Mouse (Mus musculus) liver, adult 2 months (tissue): ENCODE measurements around the gene Nr2e3. TPM values are rescaled to one million over a fixed set of nuclear protein-coding genes. Genes with fewer than 3 reads are reported as not detected.
"Not testable (repeated sequence)": the region's sequence is repeated elsewhere in the genome, so short reads cannot be mapped to it uniquely, and the experiment has no call there.

Experiments
- DNase-seq: peaks from one replicate; pipeline ENCODE4 v3.0.0-alpha.2; 2011; ENCODE audit warnings: low read depth, low spot score; ENCODE audit errors: extremely low read depth
- H3K27ac ChIP-seq: fragments of 200-500 bp; replicated peaks from 2 replicates; pipeline ENCODE4 v1.5.1; 2012; ENCODE audit warnings: low read depth, mild to moderate bottlenecking, control low read depth, inconsistent platforms, low read length; ENCODE audit not compliant: insufficient read depth
- H3K27me3 ChIP-seq: fragments of 200-500 bp; 2 replicates; pipeline ENCODE4 v1.6.1; 2012; ENCODE audit warnings: mild to moderate bottlenecking, moderate library complexity, low read length, inconsistent platforms; ENCODE audit not compliant: control insufficient read depth, insufficient read depth
- H3K36me3 ChIP-seq: fragments of 200-500 bp; 2 replicates; pipeline ENCODE4 v1.6.1; 2012; ENCODE audit warnings: low read length, inconsistent platforms; ENCODE audit not compliant: control insufficient read depth, insufficient read depth
- H3K4me1 ChIP-seq: fragments of 200-500 bp; 2 replicates; pipeline ENCODE4 v1.6.1; 2011; ENCODE audit warnings: low read length; ENCODE audit not compliant: control insufficient read depth, insufficient read depth
- H3K4me3 ChIP-seq: fragments of 200-500 bp; 2 replicates; pipeline ENCODE4 v1.5.1; 2011; ENCODE audit warnings: low read depth, mild to moderate bottlenecking, control low read depth, low read length, moderate library complexity; ENCODE audit not compliant: insufficient read depth
- H3K79me2 ChIP-seq: fragments of 200-500 bp; 2 replicates; pipeline ENCODE4 v1.6.1; 2012; ENCODE audit warnings: inconsistent platforms, mild to moderate bottlenecking, low read length, moderate library complexity; ENCODE audit not compliant: control insufficient read depth, insufficient read depth
- H3K9ac ChIP-seq: fragments of 200-500 bp; 2 replicates; pipeline ENCODE4 v1.6.1; 2012; ENCODE audit warnings: low read depth, mild to moderate bottlenecking, control low read depth, inconsistent platforms, low read length
- CTCF ChIP-seq: fragments of 200-500 bp; IDR thresholded peaks from 2 replicates; pipeline ENCODE4 v1.5.1; 2011; ENCODE audit warnings: low read depth, low read length, control low read depth
- POLR2A ChIP-seq: fragments of 200-500 bp; IDR thresholded peaks from 2 replicates; pipeline ENCODE4 v1.6.1; 2011; ENCODE audit warnings: low read length, control low read depth; ENCODE audit not compliant: insufficient read depth; ENCODE audit errors: extremely low read depth
- WGBS: fragments of 180-500 bp; shearing (Covaris S2); methylation state at CpG from one replicate; pipeline ENCODE4 v1.1.7; 2018; 5-methylcytosine and 5-hydroxymethylcytosine counted together
- polyA plus RNA-seq: library from polyadenylated mRNA; depleted of rRNA; stranded (reverse); fragments of >200 nt; gene quantifications from 2 replicates; pipeline ENCODE4 v1.2.3, GENCODE M21; 2012
- total RNA-seq: library from RNA; depleted of rRNA; stranded (reverse); fragments of >200 nt; gene quantifications from 2 replicates; pipeline ENCODE4 v1.2.3, GENCODE M21; 2014

Nr2e3 gene
- total and polyA plus RNA-seq, 2 experiments = not detected

DNA sequence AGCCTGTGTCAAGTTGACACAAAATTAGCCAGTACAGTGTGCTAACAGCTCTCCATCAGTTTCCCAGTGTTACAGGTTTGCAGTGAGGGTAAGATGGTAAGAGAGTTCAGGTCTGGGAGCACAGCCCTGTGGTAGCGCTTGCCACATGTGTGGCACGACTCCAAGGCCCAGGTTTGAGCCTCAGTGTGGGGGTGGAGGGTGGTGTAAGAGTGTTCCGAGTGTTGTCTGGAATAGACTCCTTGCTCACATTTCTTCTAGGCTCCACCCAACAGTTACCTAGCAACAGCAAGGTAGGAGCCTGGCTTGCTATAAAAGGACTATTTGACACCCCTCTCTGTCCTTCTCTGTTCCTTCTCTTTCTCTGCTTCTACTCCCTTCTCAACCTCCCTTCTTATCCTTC is 3.9 kb upstream of the Nr2e3 start:
- WGBS = 44% methylated on average over 3 of the region's 3 CpGs
- no peak for DNase-seq
- Histone ChIP-seq H3K27ac (no peak overlapping the region), H3K36me3 (no peaks in the 10 kb centered on the region), H3K27me3 (no peaks in the 10 kb centered on the region), H3K4me3 (no peak overlapping the region), H3K4me1 (no peaks in the 10 kb centered on the region), H3K9ac (no peak overlapping the region), H3K79me2 (no peaks in the 10 kb centered on the region)
- TF ChIP-seq POLR2A (no peak), CTCF (no peak)

DNA sequence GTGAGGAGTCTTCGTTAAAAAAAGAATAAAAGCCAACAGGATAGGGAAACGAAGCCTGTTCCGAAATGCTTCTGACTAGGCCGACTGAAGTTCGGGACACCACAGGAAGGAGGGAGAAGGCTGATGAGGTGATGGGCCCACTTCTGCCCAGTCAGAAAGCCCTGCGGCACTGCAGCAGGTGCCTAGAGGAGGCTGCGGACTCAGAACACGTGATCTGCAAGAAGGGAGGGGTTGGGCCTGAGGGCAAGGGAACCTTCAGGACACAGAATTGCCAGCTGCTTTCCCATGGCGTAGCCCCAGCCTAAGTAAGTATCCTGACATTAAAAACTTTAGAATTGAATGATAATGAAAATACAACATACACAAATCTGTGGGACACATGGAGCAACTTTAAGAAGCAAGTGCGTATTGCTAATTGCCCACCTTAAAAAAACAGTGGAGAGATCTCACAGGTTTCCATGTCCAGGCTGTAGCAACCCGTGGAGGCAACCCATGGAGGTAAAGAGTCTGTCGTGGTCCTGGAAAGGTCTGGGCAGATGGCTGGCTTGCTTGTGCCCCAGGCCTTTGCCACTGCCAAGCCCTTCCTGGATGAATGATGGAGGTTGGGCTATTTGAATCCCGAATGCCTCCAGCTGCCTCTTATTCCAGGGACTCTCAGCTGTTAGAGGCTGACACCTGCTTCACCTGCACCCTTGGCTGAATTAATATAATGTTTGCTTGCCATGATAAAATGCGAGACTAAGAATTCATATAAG is 919 bp upstream of the Nr2e3 start:
- no peak overlapping the region for H3K4me3 ChIP-seq
- no peaks in the 10 kb centered on the region for H3K4me1 ChIP-seq
- no peak overlapping the region for H3K27ac ChIP-seq
- 74% methylated on average over 14 of the region's 14 CpGs for WGBS
- DNase-seq = no peak
- TF ChIP-seq CTCF = no peak
- TF ChIP-seq POLR2A = no peak
- 0 out of 2 replicates have a peak, but pooled peaks cover 3% of the 10 kb centered on the region for H3K27me3 ChIP-seq
- no peaks in the 10 kb centered on the region for H3K79me2 ChIP-seq
- no peak overlapping the region for H3K9ac ChIP-seq
- H3K36me3 ChIP-seq = no peaks in the 10 kb centered on the region

DNA sequence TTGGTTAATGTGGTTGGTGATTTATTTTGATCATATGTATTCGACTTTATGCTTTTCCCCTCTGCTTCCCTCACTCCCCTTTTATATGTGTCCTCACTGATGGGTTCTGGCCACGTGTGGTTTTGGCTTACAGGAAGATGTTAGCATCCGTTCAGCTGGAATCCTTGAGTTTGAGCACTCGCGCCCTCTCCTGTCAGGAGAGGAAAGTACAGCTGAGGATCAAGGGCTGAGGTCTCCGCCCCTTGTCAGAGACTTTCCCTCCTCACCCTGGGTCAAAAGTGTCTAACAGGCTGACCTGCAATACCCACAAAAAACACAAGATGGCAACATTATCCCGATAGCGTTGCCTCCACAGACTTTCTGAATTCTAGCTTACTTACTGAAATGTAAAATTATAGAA is 1.2 kb downstream of the Nr2e3 start:
- H3K4me3 ChIP-seq = no peak overlapping the region
- 2% methylated on average over 8 of the region's 8 CpGs for WGBS
- no peaks in the 10 kb centered on the region for H3K79me2 ChIP-seq
- peak; percentile 68 for DNase-seq
- H3K4me1 ChIP-seq = no peaks in the 10 kb centered on the region
- H3K27ac ChIP-seq = no peak overlapping the region
- peaks cover 3% of the 10 kb centered on the region; the same call in 1 of the 2 replicates for H3K27me3 ChIP-seq
- H3K9ac ChIP-seq = no peak overlapping the region
- peak; percentile 79 for TF ChIP-seq CTCF
- TF ChIP-seq POLR2A = no peak
- H3K36me3 ChIP-seq = no peaks in the 10 kb centered on the region

DNA sequence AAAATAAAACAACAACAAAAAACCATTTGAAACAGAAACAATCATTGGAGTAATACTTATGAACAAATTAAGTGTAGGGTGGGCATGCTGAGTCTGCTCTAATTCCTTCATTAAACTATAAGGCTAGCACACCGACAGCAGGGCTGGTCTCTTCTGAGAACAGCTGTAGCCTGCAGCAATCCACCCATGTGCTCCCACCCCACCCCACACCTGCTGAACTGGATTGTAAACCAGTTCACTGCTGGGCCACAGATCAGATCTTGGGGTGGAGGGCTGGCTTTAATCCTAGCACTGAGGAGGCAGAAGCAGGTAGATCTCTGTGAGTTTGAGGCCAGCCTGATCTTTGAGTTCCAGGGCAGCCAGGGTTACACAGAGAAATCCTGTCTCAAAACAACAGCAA is 2.3 kb downstream of the Nr2e3 start:
- not testable (repeated sequence) for H3K27me3 ChIP-seq, DNase-seq
- 88% methylated on average over 1 of the region's 1 CpGs for WGBS

DNA sequence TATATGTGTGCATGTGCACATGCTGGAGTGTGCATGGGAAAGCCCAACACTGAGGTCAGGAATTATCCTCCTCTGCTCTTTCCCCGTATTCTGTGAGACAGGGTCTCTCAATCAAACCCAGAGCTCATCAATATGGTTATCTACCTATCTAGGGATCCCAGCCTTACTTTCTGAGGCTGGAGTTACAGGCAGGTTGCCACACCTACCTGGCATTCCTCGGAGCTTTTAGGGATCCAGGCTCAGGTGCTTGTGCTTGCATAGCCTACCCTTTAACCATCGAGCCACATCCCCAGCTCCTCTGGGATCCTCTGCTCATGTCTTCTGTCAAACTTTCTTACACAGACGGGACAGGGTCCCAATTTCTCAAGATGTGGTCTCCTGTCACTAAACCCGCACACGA is 4.0 kb downstream of the Nr2e3 start:
- DNase-seq = no peak
- TF ChIP-seq CTCF = no peak
- no peak for TF ChIP-seq POLR2A
- 55% methylated on average over 6 of the region's 6 CpGs for WGBS
- no peak overlapping the region for H3K27ac ChIP-seq
- H3K79me2 ChIP-seq = no peaks in the 10 kb centered on the region
- no peaks in the 10 kb centered on the region for H3K36me3 ChIP-seq
- H3K27me3 ChIP-seq = peaks cover 3% of the 10 kb centered on the region; the same call in 1 of the 2 replicates
- no peak overlapping the region for H3K9ac ChIP-seq
- no peak overlapping the region for H3K4me3 ChIP-seq
- no peaks in the 10 kb centered on the region for H3K4me1 ChIP-seq

More for the DNA sequence above, 2.3 kb downstream of the Nr2e3 start:
- H3K36me3 ChIP-seq, H3K4me1 ChIP-seq, H3K4me3 ChIP-seq, H3K79me2 ChIP-seq, H3K27ac ChIP-seq, H3K9ac ChIP-seq: not testable (repeated sequence)

DNA sequence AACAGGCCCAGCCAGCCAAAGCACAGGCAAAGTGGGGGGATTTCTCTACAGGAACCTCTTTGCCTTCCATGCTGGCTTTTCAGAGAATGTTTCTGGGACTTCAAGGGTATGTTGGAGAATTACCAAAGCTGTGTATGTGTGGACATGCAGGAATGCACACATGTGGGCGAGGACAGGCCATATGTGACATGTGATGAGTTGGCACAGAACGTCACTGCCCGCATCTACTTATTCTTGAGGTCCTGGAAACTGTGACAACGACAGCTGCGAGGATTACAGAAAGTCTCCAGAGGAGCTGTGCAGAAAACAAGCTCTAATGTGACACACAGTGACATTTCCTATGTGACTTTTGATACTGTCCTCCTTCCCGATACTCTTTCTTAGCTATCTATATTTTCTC is 4.8 kb downstream of the Nr2e3 start:
- H3K36me3 ChIP-seq = no peaks in the 10 kb centered on the region
- H3K4me3 ChIP-seq = no peak overlapping the region
- H3K27ac ChIP-seq = no peak overlapping the region
- no peaks in the 10 kb centered on the region for H3K4me1 ChIP-seq
- H3K79me2 ChIP-seq = no peaks in the 10 kb centered on the region
- no peak overlapping the region for H3K9ac ChIP-seq
- 90% methylated on average over 6 of the region's 6 CpGs for WGBS
- peaks cover 3% of the 10 kb centered on the region; the same call in 1 of the 2 replicates for H3K27me3 ChIP-seq
- TF ChIP-seq POLR2A (no peak), CTCF (no peak)
- no peak for DNase-seq
